Mouse (Mus musculus): Measurements from ENCODE around the gene Olfr1031. TPM values are rescaled to one million over a fixed set of nuclear protein-coding genes. Genes with fewer than 3 reads are reported as not detected.
A peak's percentile ranks its signal among the peaks of the same experiment; 100 is the strongest.
"Not testable (repeated sequence)": the region's sequence is repeated elsewhere in the genome, so short reads cannot be mapped to it uniquely, and the experiment has no call there.

The Olfr1031 gene
- polyA plus RNA-seq (2015; fragmentation: Nextera tagmentation; extraction: Ambion mirVana) = not detected in 2 replicates

GRCm38 (mm10) chr2:85990004-85990403 lies at the start of gene Olfr1031:
Gene Olfr1031 (plus strand): TSS chr2:85990304.
- H3K9me3 ChIP-seq (replicated peaks; ENCODE audit: control insufficient read depth, low read length, poor library complexity, severe bottlenecking) = no peaks in the 10 kb centered on the region
- no peak for ATAC-seq
- no peaks in the 10 kb centered on the region for H3K36me3 ChIP-seq (ENCODE audit: control insufficient read depth, insufficient read depth, low read length)
- no peak within 1 kb of the TSS for H3K27ac ChIP-seq (ENCODE audit: low read length)
- 66% methylated on average over 3 of the region's 3 CpGs for WGBS
- H3K4me2 ChIP-seq (ENCODE audit: low read length) = no peak within 1 kb of the TSS
- no peak within 1 kb of the TSS for H3K4me3 ChIP-seq (ENCODE audit: low read depth, low read length)
- no peaks in the 10 kb centered on the region for H3K27me3 ChIP-seq (ENCODE audit: control insufficient read depth, insufficient read depth, low read depth, low read length)
- H3K9ac ChIP-seq (ENCODE audit: low read depth, low read length) = no peak within 1 kb of the TSS
- no peaks in the 10 kb centered on the region for H3K4me1 ChIP-seq (ENCODE audit: control insufficient read depth, insufficient read depth, low read length)

GRCm38 (mm10) chr2:85950137-85950536 lies 40.0 kb upstream of the Olfr1031 start, which contains the start of gene Olfr1028:
Gene Olfr1028 (plus strand): TSS chr2:85950437.
- Histone ChIP-seq H3K4me1 (ENCODE audit: control insufficient read depth, insufficient read depth, low read length) (no peaks in the 10 kb centered on the region), H3K27ac (ENCODE audit: low read length) (no peak within 1 kb of the TSS), H3K4me2 (ENCODE audit: low read length) (no peak within 1 kb of the TSS), H3K9me3 (replicated peaks; ENCODE audit: control insufficient read depth, low read length, poor library complexity, severe bottlenecking) (no peaks in the 10 kb centered on the region), H3K4me3 (ENCODE audit: low read depth, low read length) (no peak within 1 kb of the TSS), H3K36me3 (ENCODE audit: control insufficient read depth, insufficient read depth, low read length) (no peaks in the 10 kb centered on the region), H3K9ac (ENCODE audit: low read depth, low read length) (no peak within 1 kb of the TSS), H3K27me3 (ENCODE audit: control insufficient read depth, insufficient read depth, low read depth, low read length) (no peaks in the 10 kb centered on the region)
- ATAC-seq = no peak
- 81% methylated on average over 1 of the region's 1 CpGs for WGBS

- H3K27me3 ChIP-seq (ENCODE audit: control insufficient read depth, insufficient read depth, low read depth, low read length) = no peaks in the 10 kb centered on the region
- no peak within 1 kb of the TSS for H3K27ac ChIP-seq (ENCODE audit: low read length)
- 84% methylated on average over 2 of the region's 2 CpGs for WGBS
- no peak for ATAC-seq
- H3K4me3 ChIP-seq (ENCODE audit: low read depth, low read length) = no peak within 1 kb of the TSS
- H3K4me1 ChIP-seq (ENCODE audit: control insufficient read depth, insufficient read depth, low read length) = no peaks in the 10 kb centered on the region
- H3K36me3 ChIP-seq (ENCODE audit: control insufficient read depth, insufficient read depth, low read length) = no peaks in the 10 kb centered on the region
- H3K4me2 ChIP-seq (ENCODE audit: low read length) = no peak within 1 kb of the TSS
- H3K9me3 ChIP-seq (replicated peaks; ENCODE audit: control insufficient read depth, low read length, poor library complexity, severe bottlenecking) = no peaks in the 10 kb centered on the region
- no peak within 1 kb of the TSS for H3K9ac ChIP-seq (ENCODE audit: low read depth, low read length)
Measured at GRCm38 (mm10) chr2:85973595-85973994, 16.5 kb upstream of the Olfr1031 start, which contains the start of gene Olfr1029. Gene Olfr1029 (plus strand): TSS chr2:85973895.

GRCm38 (mm10) chr2:85978976-85979375 lies 11.1 kb upstream of the Olfr1031 start, which contains the start of gene Olfr1030:
Gene Olfr1030 (plus strand): TSS chr2:85979276.
- Histone ChIP-seq H3K9me3 (replicated peaks; ENCODE audit: control insufficient read depth, low read length, poor library complexity, severe bottlenecking) (no peaks in the 10 kb centered on the region), H3K9ac (ENCODE audit: low read depth, low read length) (no peak within 1 kb of the TSS), H3K4me1 (ENCODE audit: control insufficient read depth, insufficient read depth, low read length) (no peaks in the 10 kb centered on the region), H3K36me3 (ENCODE audit: control insufficient read depth, insufficient read depth, low read length) (no peaks in the 10 kb centered on the region), H3K4me2 (ENCODE audit: low read length) (no peak within 1 kb of the TSS), H3K4me3 (ENCODE audit: low read depth, low read length) (no peak within 1 kb of the TSS), H3K27ac (ENCODE audit: low read length) (no peak within 1 kb of the TSS), H3K27me3 (ENCODE audit: control insufficient read depth, insufficient read depth, low read depth, low read length) (no peaks in the 10 kb centered on the region)
- WGBS = 73% methylated on average over 1 of the region's 1 CpGs
- no peak for ATAC-seq

- H3K4me1 ChIP-seq (ENCODE audit: control insufficient read depth, insufficient read depth, low read length) = no peaks in the 10 kb centered on the region
- no peak within 1 kb of the TSS for H3K27ac ChIP-seq (ENCODE audit: low read length)
- no peaks in the 10 kb centered on the region for H3K36me3 ChIP-seq (ENCODE audit: control insufficient read depth, insufficient read depth, low read length)
- H3K4me3 ChIP-seq (ENCODE audit: low read depth, low read length) = no peak within 1 kb of the TSS
- H3K27me3 ChIP-seq (ENCODE audit: control insufficient read depth, insufficient read depth, low read depth, low read length) = no peaks in the 10 kb centered on the region
- no peak for ATAC-seq
- no peaks in the 10 kb centered on the region for H3K9me3 ChIP-seq (replicated peaks; ENCODE audit: control insufficient read depth, low read length, poor library complexity, severe bottlenecking)
- H3K9ac ChIP-seq (ENCODE audit: low read depth, low read length) = no peak within 1 kb of the TSS
- 87% methylated on average over 7 of the region's 7 CpGs for WGBS
- no peak within 1 kb of the TSS for H3K4me2 ChIP-seq (ENCODE audit: low read length)
Measured at GRCm38 (mm10) chr2:86005240-86005639, 15.1 kb downstream of the Olfr1031 start, which contains the start of gene Olfr1032. Gene Olfr1032 (plus strand): TSS chr2:86005540.

- WGBS = 0% methylated on average over 10 of the region's 11 CpGs
- H3K4me2 ChIP-seq (ENCODE audit: low read length) = peak within 1 kb of the TSS; percentile 51
- not testable (repeated sequence) for H3K4me1 ChIP-seq (ENCODE audit: control insufficient read depth, insufficient read depth, low read length); H3K9ac ChIP-seq (ENCODE audit: low read depth, low read length); ATAC-seq; H3K27me3 ChIP-seq (ENCODE audit: control insufficient read depth, insufficient read depth, low read depth, low read length); H3K9me3 ChIP-seq (replicated peaks; ENCODE audit: control insufficient read depth, low read length, poor library complexity, severe bottlenecking); H3K36me3 ChIP-seq (ENCODE audit: control insufficient read depth, insufficient read depth, low read length); H3K27ac ChIP-seq (ENCODE audit: low read length)
- H3K4me3 ChIP-seq (ENCODE audit: low read depth, low read length) = peak within 1 kb of the TSS; percentile 37
Measured at GRCm38 (mm10) chr2:86020406-86020805, 30.3 kb downstream of the Olfr1031 start, which contains the start of gene Olfr1033. Gene Olfr1033 (plus strand): TSS chr2:86020633.

- not testable (repeated sequence) for ATAC-seq; H3K4me3 ChIP-seq (ENCODE audit: low read depth, low read length); H3K9ac ChIP-seq (ENCODE audit: low read depth, low read length); H3K4me2 ChIP-seq (ENCODE audit: low read length); H3K27ac ChIP-seq (ENCODE audit: low read length); H3K4me1 ChIP-seq (ENCODE audit: control insufficient read depth, insufficient read depth, low read length); H3K36me3 ChIP-seq (ENCODE audit: control insufficient read depth, insufficient read depth, low read length); H3K9me3 ChIP-seq (replicated peaks; ENCODE audit: control insufficient read depth, low read length, poor library complexity, severe bottlenecking); H3K27me3 ChIP-seq (ENCODE audit: control insufficient read depth, insufficient read depth, low read depth, low read length)
- 80% methylated on average over 3 of the region's 9 CpGs for whole genome bisulfite sequencing
Measured at GRCm38 (mm10) chr2:86021518-86021917, 31.4 kb downstream of the Olfr1031 start.

Other genes with a start within 250 kb of the Olfr1031 start
- not detected in 2 replicates for gene Olfr1012, start 227.5 kb upstream of the Olfr1031 start, polyA plus RNA-seq (2015; fragmentation: Nextera tagmentation; extraction: Ambion mirVana)
- not detected in 2 replicates for gene Olfr1013, start 223.2 kb upstream of the Olfr1031 start, polyA plus RNA-seq (2015; fragmentation: Nextera tagmentation; extraction: Ambion mirVana)
- gene Olfr1014, start 217.6 kb upstream of the Olfr1031 start, polyA plus RNA-seq (2015; fragmentation: Nextera tagmentation; extraction: Ambion mirVana) = not detected in 2 replicates
- gene Olfr1015, start 208.3 kb upstream of the Olfr1031 start, polyA plus RNA-seq (2015; fragmentation: Nextera tagmentation; extraction: Ambion mirVana) = not detected in 2 replicates
- not detected in 2 replicates for gene Olfr1016, start 187.8 kb upstream of the Olfr1031 start, polyA plus RNA-seq (2015; fragmentation: Nextera tagmentation; extraction: Ambion mirVana)
- gene Olfr1018, start 171.8 kb upstream of the Olfr1031 start, polyA plus RNA-seq (2015; fragmentation: Nextera tagmentation; extraction: Ambion mirVana) = not detected in 2 replicates
- not detected in 2 replicates for gene Olfr1019, start 144.8 kb upstream of the Olfr1031 start, polyA plus RNA-seq (2015; fragmentation: Nextera tagmentation; extraction: Ambion mirVana)
- gene Olfr1020, start 143.3 kb upstream of the Olfr1031 start, polyA plus RNA-seq (2015; fragmentation: Nextera tagmentation; extraction: Ambion mirVana) = not detected in 2 replicates
- gene Olfr1022, start 121.7 kb upstream of the Olfr1031 start, polyA plus RNA-seq (2015; fragmentation: Nextera tagmentation; extraction: Ambion mirVana) = not detected in 2 replicates
- not detected in 2 replicates for gene Olfr1023, start 104.7 kb upstream of the Olfr1031 start, polyA plus RNA-seq (2015; fragmentation: Nextera tagmentation; extraction: Ambion mirVana)
- gene Olfr1024, start 85.3 kb upstream of the Olfr1031 start, polyA plus RNA-seq (2015; fragmentation: Nextera tagmentation; extraction: Ambion mirVana) = not detected in 2 replicates
- not detected in 2 replicates for gene Olfr1025-ps1, start 75.1 kb upstream of the Olfr1031 start, polyA plus RNA-seq (2015; fragmentation: Nextera tagmentation; extraction: Ambion mirVana)
- gene Olfr1026, start 68.7 kb upstream of the Olfr1031 start, polyA plus RNA-seq (2015; fragmentation: Nextera tagmentation; extraction: Ambion mirVana) = not detected in 2 replicates
- not detected in 2 replicates for gene Olfr1028, start 39.9 kb upstream of the Olfr1031 start, polyA plus RNA-seq (2015; fragmentation: Nextera tagmentation; extraction: Ambion mirVana)
- not detected in 2 replicates for gene Olfr1029, start 16.4 kb upstream of the Olfr1031 start, polyA plus RNA-seq (2015; fragmentation: Nextera tagmentation; extraction: Ambion mirVana)
- not detected in 2 replicates for gene Olfr1030, start 11.0 kb upstream of the Olfr1031 start, polyA plus RNA-seq (2015; fragmentation: Nextera tagmentation; extraction: Ambion mirVana)
- gene Olfr1032, start 15.2 kb downstream of the Olfr1031 start, polyA plus RNA-seq (2015; fragmentation: Nextera tagmentation; extraction: Ambion mirVana) = not detected in 2 replicates
- gene Olfr1033, start 30.3 kb downstream of the Olfr1031 start, polyA plus RNA-seq (2015; fragmentation: Nextera tagmentation; extraction: Ambion mirVana) = 0.79 TPM in 1 of 2 replicates, not detected in the other
- not detected in 2 replicates for gene Olfr1034, start 55.6 kb downstream of the Olfr1031 start, polyA plus RNA-seq (2015; fragmentation: Nextera tagmentation; extraction: Ambion mirVana)
- gene Olfr1036, start 83.7 kb downstream of the Olfr1031 start, polyA plus RNA-seq (2015; fragmentation: Nextera tagmentation; extraction: Ambion mirVana) = not detected in 2 replicates
- gene Olfr1037, start 97.1 kb downstream of the Olfr1031 start, polyA plus RNA-seq (2015; fragmentation: Nextera tagmentation; extraction: Ambion mirVana) = not detected in 2 replicates
- gene Olfr1039, start 145.6 kb downstream of the Olfr1031 start, polyA plus RNA-seq (2015; fragmentation: Nextera tagmentation; extraction: Ambion mirVana) = not detected in 2 replicates
- not detected in 2 replicates for gene Olfr1040, start 156.4 kb downstream of the Olfr1031 start, polyA plus RNA-seq (2015; fragmentation: Nextera tagmentation; extraction: Ambion mirVana)
- gene Olfr1042, start 171.5 kb downstream of the Olfr1031 start, polyA plus RNA-seq (2015; fragmentation: Nextera tagmentation; extraction: Ambion mirVana) = not detected in 2 replicates
- gene Olfr1043, start 177.2 kb downstream of the Olfr1031 start, polyA plus RNA-seq (2015; fragmentation: Nextera tagmentation; extraction: Ambion mirVana) = not detected in 2 replicates
- not detected in 2 replicates for gene Olfr1044, start 187.5 kb downstream of the Olfr1031 start, polyA plus RNA-seq (2015; fragmentation: Nextera tagmentation; extraction: Ambion mirVana)
- not detected in 2 replicates for gene Olfr52, start 195.4 kb downstream of the Olfr1031 start, polyA plus RNA-seq (2015; fragmentation: Nextera tagmentation; extraction: Ambion mirVana)
- gene Olfr1045, start 212.7 kb downstream of the Olfr1031 start, polyA plus RNA-seq (2015; fragmentation: Nextera tagmentation; extraction: Ambion mirVana) = not detected in 2 replicates
- gene Olfr1046, start 229.0 kb downstream of the Olfr1031 start, polyA plus RNA-seq (2015; fragmentation: Nextera tagmentation; extraction: Ambion mirVana) = not detected in 2 replicates
- gene Olfr1047, start 241.1 kb downstream of the Olfr1031 start, polyA plus RNA-seq (2015; fragmentation: Nextera tagmentation; extraction: Ambion mirVana) = not detected in 2 replicates
- not detected in 2 replicates for gene Olfr1048, start 250.0 kb downstream of the Olfr1031 start, polyA plus RNA-seq (2015; fragmentation: Nextera tagmentation; extraction: Ambion mirVana)